Mouse (Mus musculus) heart, embryonic 11.5 days (tissue): Measurements from ENCODE around the gene Adssl1. TPM values are rescaled to one million over a fixed set of nuclear protein-coding genes. Genes with fewer than 3 reads are reported as not detected.

Experiments
- ATAC-seq: fragments of 200-750 bp; cut with Nextera tagmentation; replicated peaks from 2 replicates; pipeline ENCODE4 v1.8.0; 2017; ENCODE audit warnings: moderate library complexity; ENCODE audit not compliant: insufficient number of reproducible peaks, low FRiP score, low TSS enrichment
- H3K27ac ChIP-seq: fragments of 300-500 bp; sonication (generic); 2 replicates; pipeline ENCODE4 v1.5.1; 2014; ENCODE audit warnings: mild to moderate bottlenecking, low read depth, low read length
- H3K27me3 ChIP-seq: fragments of 300-500 bp; sonication (generic); 2 replicates; pipeline ENCODE4 v1.6.1; 2014; ENCODE audit warnings: mild to moderate bottlenecking, low read length, mixed read lengths; ENCODE audit not compliant: control insufficient read depth, insufficient read depth
- H3K36me3 ChIP-seq: fragments of 300-500 bp; sonication (generic); 2 replicates; pipeline ENCODE4 v1.6.1; 2014; ENCODE audit warnings: mild to moderate bottlenecking, low read length, moderate library complexity, mixed read lengths; ENCODE audit not compliant: control insufficient read depth, insufficient read depth
- H3K4me1 ChIP-seq: fragments of 300-500 bp; sonication (generic); 2 replicates; pipeline ENCODE4 v1.6.1; 2014; ENCODE audit warnings: low read length; ENCODE audit not compliant: control insufficient read depth, insufficient read depth
- H3K4me2 ChIP-seq: fragments of 300-500 bp; sonication (generic); 2 replicates; pipeline ENCODE4 v1.6.1; 2014; ENCODE audit warnings: mild to moderate bottlenecking, moderate library complexity
- H3K4me3 ChIP-seq: fragments of 300-500 bp; sonication (generic); 2 replicates; pipeline ENCODE4 v1.5.1; 2014; ENCODE audit warnings: low read depth, low read length
- H3K9ac ChIP-seq: fragments of 300-500 bp; sonication (generic); 2 replicates; pipeline ENCODE4 v1.6.1; 2014; ENCODE audit warnings: mild to moderate bottlenecking, low read depth, low read length, moderate library complexity
- H3K9me3 ChIP-seq: fragments of 300-500 bp; sonication (generic); replicated peaks from 2 replicates; pipeline ENCODE4 v1.6.1; 2016; ENCODE audit warnings: low read length; ENCODE audit not compliant: control insufficient read depth
- WGBS: fragments of 180-500 bp; shearing (Covaris S2); extraction: QIAGEN DNeasy Blood & Tissue Kit; methylation state at CpG from one replicate; pipeline ENCODE4 v1.1.7; 2014; ENCODE audit not compliant: insufficient replicate concordance; 5-methylcytosine and 5-hydroxymethylcytosine counted together
- polyA plus RNA-seq: library from polyadenylated mRNA; unstranded; fragments of >200 nt; fragmentation: Nextera tagmentation; extraction: Ambion mirVana; gene quantifications from 2 replicates; pipeline ENCODE4 v1.2.1, GENCODE M21; 2014

Gene Adssl1
- 73.3 and 75.2 TPM in 2 replicates for polyA plus RNA-seq

- ATAC-seq: peak; percentile 55
- whole genome bisulfite sequencing: under 1% methylated on average over 56 of the region's 56 CpGs
- peaks cover 10% of the 10 kb centered on the region for H3K27me3 ChIP-seq
- peaks cover 56% of the 10 kb centered on the region for H3K4me1 ChIP-seq
- peak within 1 kb of the TSS; percentile 92 for H3K27ac ChIP-seq
- peak within 1 kb of the TSS; percentile 58 for H3K4me3 ChIP-seq
- H3K36me3 ChIP-seq: no peaks in the 10 kb centered on the region
- no peaks in the 10 kb centered on the region for H3K9me3 ChIP-seq
- H3K4me2 ChIP-seq: peak within 1 kb of the TSS; percentile 93
- H3K9ac ChIP-seq: peak within 1 kb of the TSS; percentile 87
These were observed at the start of gene Adssl1 for GRCm38 (mm10) chr12:112619686-112620353. TSS of gene Adssl1 (plus strand) at chr12:112620045.

GRCm38 (mm10) chr12:112570160-112570559 lies 49.7 kb upstream of the Adssl1 start:
- no peak overlapping the region for H3K9ac ChIP-seq
- no peak overlapping the region for H3K4me3 ChIP-seq
- H3K9me3 ChIP-seq: no peaks in the 10 kb centered on the region; the same call in 1 of the 2 replicates
- no peaks in the 10 kb centered on the region for H3K4me1 ChIP-seq
- no peaks in the 10 kb centered on the region for H3K36me3 ChIP-seq
- H3K27me3 ChIP-seq: no peaks in the 10 kb centered on the region
- H3K4me2 ChIP-seq: no peak overlapping the region
- no peak for ATAC-seq
- no peak overlapping the region for H3K27ac ChIP-seq
- WGBS: 68% methylated on average over 8 of the region's 8 CpGs

- H3K4me3 ChIP-seq: no peak overlapping the region
- H3K4me2 ChIP-seq: no peak overlapping the region
- no peak overlapping the region for H3K9ac ChIP-seq
- H3K4me1 ChIP-seq: peaks cover 5% of the 10 kb centered on the region
- no peaks in the 10 kb centered on the region for H3K27me3 ChIP-seq
- no peak for ATAC-seq
- H3K27ac ChIP-seq: no peak overlapping the region
- H3K9me3 ChIP-seq: no peaks in the 10 kb centered on the region; the same call in 1 of the 2 replicates
- H3K36me3 ChIP-seq: no peaks in the 10 kb centered on the region
- 55% methylated on average over 6 of the region's 6 CpGs for WGBS
These were observed 48.8 kb upstream of the Adssl1 start for GRCm38 (mm10) chr12:112571064-112571463.

- Histone ChIP-seq H3K9ac (no peak overlapping the region), H3K9me3 (no peaks in the 10 kb centered on the region; the same call in 1 of the 2 replicates)
- 54% methylated on average over 8 of the region's 8 CpGs for WGBS
These were observed 44.4 kb upstream of the Adssl1 start for GRCm38 (mm10) chr12:112575274-112575986.

GRCm38 (mm10) chr12:112576341-112576740 lies 43.5 kb upstream of the Adssl1 start:
- Histone ChIP-seq H3K36me3 (no peaks in the 10 kb centered on the region), H3K27ac (peak overlapping the region; percentile 78), H3K4me1 (peaks cover 24% of the 10 kb centered on the region), H3K9ac (peak overlapping the region; percentile 49; the same call in 1 of the 2 replicates), H3K4me2 (peak overlapping the region; percentile 40), H3K9me3 (no peaks in the 10 kb centered on the region; the same call in 1 of the 2 replicates), H3K27me3 (no peaks in the 10 kb centered on the region), H3K4me3 (no peak overlapping the region)
- ATAC-seq: peak; percentile 58
- 11% methylated on average over 6 of the region's 6 CpGs for WGBS

More at GRCm38 (mm10) chr12:112575274-112575986, 44.4 kb upstream of the Adssl1 start:
- no peaks in the 10 kb centered on the region for H3K27me3 ChIP-seq
- no peak for ATAC-seq
- H3K36me3 ChIP-seq: no peaks in the 10 kb centered on the region
- peaks cover 24% of the 10 kb centered on the region for H3K4me1 ChIP-seq
- H3K27ac ChIP-seq: no peak overlapping the region
- H3K4me3 ChIP-seq: no peak overlapping the region
- H3K4me2 ChIP-seq: no peak overlapping the region

GRCm38 (mm10) chr12:112576749-112577148 lies 43.1 kb upstream of the Adssl1 start:
- ATAC-seq: peak; percentile 61
- Histone ChIP-seq H3K4me1 (peaks cover 24% of the 10 kb centered on the region), H3K4me3 (no peak overlapping the region), H3K9ac (peak overlapping the region; percentile 49; the same call in 1 of the 2 replicates), H3K4me2 (peak overlapping the region; percentile 40), H3K9me3 (no peaks in the 10 kb centered on the region; the same call in 1 of the 2 replicates), H3K27ac (peak overlapping the region; percentile 78), H3K27me3 (no peaks in the 10 kb centered on the region), H3K36me3 (no peaks in the 10 kb centered on the region)
- 6% methylated on average over 3 of the region's 3 CpGs for WGBS

- peaks cover 24% of the 10 kb centered on the region for H3K4me1 ChIP-seq
- no peak for ATAC-seq
- no peak overlapping the region for H3K27ac ChIP-seq
- H3K4me2 ChIP-seq: no peak overlapping the region
- H3K9me3 ChIP-seq: no peaks in the 10 kb centered on the region; the same call in 1 of the 2 replicates
- no peak overlapping the region for H3K9ac ChIP-seq
- 62% methylated on average over 6 of the region's 6 CpGs for WGBS
- no peaks in the 10 kb centered on the region for H3K27me3 ChIP-seq
- H3K4me3 ChIP-seq: no peak overlapping the region
- no peaks in the 10 kb centered on the region for H3K36me3 ChIP-seq
These were observed 41.4 kb upstream of the Adssl1 start for GRCm38 (mm10) chr12:112578296-112579090.

- H3K4me1 ChIP-seq: peaks cover 24% of the 10 kb centered on the region
- H3K36me3 ChIP-seq: no peaks in the 10 kb centered on the region
- no peak overlapping the region for H3K27ac ChIP-seq
- ATAC-seq: no peak
- no peak overlapping the region for H3K4me2 ChIP-seq
- no peaks in the 10 kb centered on the region for H3K27me3 ChIP-seq
- H3K9me3 ChIP-seq: no peaks in the 10 kb centered on the region
- 60% methylated on average over 5 of the region's 5 CpGs for WGBS
- H3K9ac ChIP-seq: no peak overlapping the region
- H3K4me3 ChIP-seq: no peak overlapping the region
These were observed 40.4 kb upstream of the Adssl1 start for GRCm38 (mm10) chr12:112579430-112579829.
